Mouse (Mus musculus) spleen, adult 2 months (tissue): ENCODE measurements at regions not wholly inside any gene's neighbourhood (a gene's known extent, or its start where the extent isn't known, plus 50 kb on each side); places are given as distances from the start of the nearest gene placed in this dataset.
"Not testable (repeated sequence)": the region's sequence is repeated elsewhere in the genome, so short reads cannot be mapped to it uniquely, and the experiment has no call there.

Source experiments
- CTCF ChIP-seq: fragments of 200-500 bp; IDR thresholded peaks from 2 replicates; pipeline ENCODE4 v1.5.1; 2011; ENCODE audit warnings: mild to moderate bottlenecking, inconsistent platforms; ENCODE audit not compliant: insufficient read depth, insufficient read length, insufficient replicate concordance; ENCODE audit errors: extremely low read depth
- POLR2A ChIP-seq: fragments of 200-500 bp; IDR thresholded peaks from 2 replicates; pipeline ENCODE4 v1.6.1; 2011; ENCODE audit warnings: low read depth, low read length, inconsistent platforms

GRCm38 (mm10) chr12:115802499-115802898, 245.0 kb upstream of the Zfp386 start:
- TF ChIP-seq POLR2A, CTCF: not testable (repeated sequence)
